Mouse (Mus musculus): ENCODE data around the gene Utrn.

Gene Utrn

GRCm38 (mm10) chr10:12798248-12798647 is 70.9 kb downstream of the Utrn start:
- no peak for DNase-seq (ENCODE audit: low spot score in 2 of 2)

DNA sequence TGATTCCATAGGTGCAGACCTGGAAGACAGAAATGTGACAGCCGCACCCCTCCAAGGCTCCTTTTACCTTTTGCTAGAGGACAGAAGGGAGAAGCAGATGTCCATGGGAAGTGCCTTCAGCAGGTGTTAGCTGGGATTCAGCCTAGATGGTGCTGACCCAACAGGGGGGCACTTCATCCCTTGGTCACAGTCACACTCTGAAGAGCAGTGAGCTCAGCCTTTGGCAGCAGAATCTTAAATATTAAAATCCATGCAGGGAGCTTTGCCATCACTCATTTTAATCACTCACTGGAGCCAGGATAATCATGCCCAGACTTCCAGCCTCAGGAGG is 72.7 kb downstream of the Utrn start:
- DNase-seq (ENCODE audit: low spot score in 2 of 2): no peak

- DNase-seq (ENCODE audit: low spot score in 2 of 2): no peak
Observed at GRCm38 (mm10) chr10:12795796-12796509, 73.2 kb downstream of the Utrn start.

GRCm38 (mm10) chr10:12792049-12792448 is 77.1 kb downstream of the Utrn start:
- DNase-seq (ENCODE audit: low spot score in 2 of 2): no peak

- DNase-seq (ENCODE audit: low spot score in 2 of 2): no peak
Observed at GRCm38 (mm10) chr10:12790881-12791280, 78.3 kb downstream of the Utrn start.

DNA sequence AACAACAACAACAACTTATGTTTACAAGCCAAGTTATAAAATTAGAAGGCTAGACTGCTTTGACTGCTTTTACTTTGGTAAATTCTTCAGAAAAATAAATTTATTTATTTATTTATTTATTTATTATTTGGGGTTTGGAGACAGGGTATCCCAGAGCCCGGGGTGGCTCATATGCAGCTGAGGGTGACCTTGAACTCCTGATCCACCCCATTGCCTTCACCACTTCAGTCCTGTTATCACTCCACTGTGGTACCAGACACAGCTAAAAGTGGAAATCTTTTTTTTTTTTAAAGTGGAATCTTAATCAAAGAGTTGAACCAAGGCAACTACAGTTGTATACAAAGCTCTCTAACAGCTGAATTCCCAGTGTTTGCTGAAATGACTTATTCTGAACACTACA is 80.6 kb downstream of the Utrn start:
- DNase-seq (ENCODE audit: low spot score in 2 of 2): no peak

DNA sequence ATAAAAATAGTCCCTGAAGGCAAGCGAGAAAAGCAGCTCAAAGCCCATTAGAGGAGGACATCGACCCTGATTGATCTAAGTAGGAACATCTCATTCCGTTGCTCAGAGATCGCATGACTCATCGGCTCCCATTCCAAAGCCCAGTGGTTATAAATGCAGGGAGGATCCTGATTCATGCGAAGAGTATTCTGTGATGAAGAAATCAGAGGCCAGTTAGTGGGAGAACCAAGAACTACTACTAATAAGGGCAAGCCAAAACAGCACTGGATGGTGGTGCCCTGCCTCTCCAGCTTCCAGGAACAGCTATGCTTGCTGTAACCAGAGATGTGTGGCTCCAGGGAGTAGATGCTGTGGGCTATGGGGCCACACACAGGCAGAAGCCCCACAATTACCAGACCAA is 81.2 kb downstream of the Utrn start:
- no peak for DNase-seq (ENCODE audit: low spot score in 2 of 2)

- DNase-seq (ENCODE audit: low spot score in 2 of 2): no peak
Observed at GRCm38 (mm10) chr10:12785299-12785698, 83.9 kb downstream of the Utrn start.

DNA sequence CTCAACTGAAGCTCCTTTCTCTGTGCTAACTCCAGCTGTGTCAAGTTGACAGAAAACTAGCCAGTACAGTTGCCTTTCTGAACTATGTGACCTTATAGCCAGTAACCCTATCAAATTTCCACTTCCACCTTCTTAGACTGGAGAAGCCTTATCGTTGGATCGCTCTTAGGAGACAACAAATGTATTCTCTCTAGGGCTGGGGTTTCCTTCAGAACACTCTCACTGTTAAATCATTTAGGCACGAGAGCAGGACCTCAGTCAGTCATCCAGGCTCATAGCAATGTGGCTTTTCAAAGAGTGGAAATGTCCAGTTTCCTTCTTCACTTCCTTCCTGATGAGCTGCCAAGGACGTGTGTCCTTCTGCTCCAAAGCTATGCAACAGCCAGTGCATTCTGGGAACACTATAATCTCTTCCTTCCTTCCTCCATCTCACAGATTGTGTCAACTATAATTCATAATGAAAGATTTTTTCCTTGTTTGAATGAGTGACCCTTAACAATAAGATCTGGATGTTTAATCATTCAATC is 87.7 kb downstream of the Utrn start:
- no peak for DNase-seq (ENCODE audit: low spot score in 2 of 2)

DNA sequence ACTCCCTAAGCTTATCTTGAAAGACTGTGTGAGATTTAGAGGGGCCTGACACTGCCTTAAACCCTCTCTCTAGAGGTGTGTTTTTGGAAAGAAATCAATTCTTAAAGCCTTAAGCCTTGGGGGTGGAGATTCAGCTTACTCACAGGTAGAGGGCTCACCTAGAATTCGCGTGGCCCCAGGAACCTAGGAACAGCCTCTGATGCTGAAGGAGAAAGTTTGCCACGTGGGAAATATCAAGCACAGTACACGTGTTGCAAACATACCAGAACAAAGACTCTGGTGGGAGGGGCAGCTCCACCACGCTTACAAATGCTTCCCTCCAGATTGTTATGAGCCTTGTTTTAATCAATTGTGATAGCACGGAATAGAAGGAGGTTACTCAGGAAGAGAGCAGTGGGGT is 96.0 kb downstream of the Utrn start:
- no peak for DNase-seq (ENCODE audit: low spot score in 2 of 2)

- no peak for DNase-seq (ENCODE audit: low spot score in 2 of 2)
Observed at GRCm38 (mm10) chr10:12771511-12771910, 97.7 kb downstream of the Utrn start.

DNA sequence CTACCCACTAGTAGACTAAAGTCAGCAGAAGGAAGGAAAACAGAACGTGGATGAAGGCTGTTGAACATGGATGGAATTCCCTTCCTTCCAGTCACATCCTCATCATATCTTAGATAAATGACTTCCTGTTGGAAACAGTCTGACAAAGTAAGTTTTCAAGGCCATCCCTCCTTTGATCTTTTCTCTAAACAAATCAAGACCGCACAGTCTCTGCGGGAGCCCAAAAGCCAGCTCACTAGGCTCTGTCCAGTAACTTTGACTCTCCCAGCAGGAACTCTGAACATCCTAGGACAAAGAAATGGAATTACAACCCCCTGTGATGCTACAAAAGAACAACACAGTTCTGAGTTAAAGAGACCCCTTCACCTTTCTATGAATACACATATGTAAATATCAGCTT is 106.5 kb downstream of the Utrn start:
- DNase-seq (ENCODE audit: low spot score in 2 of 2): no peak

DNA sequence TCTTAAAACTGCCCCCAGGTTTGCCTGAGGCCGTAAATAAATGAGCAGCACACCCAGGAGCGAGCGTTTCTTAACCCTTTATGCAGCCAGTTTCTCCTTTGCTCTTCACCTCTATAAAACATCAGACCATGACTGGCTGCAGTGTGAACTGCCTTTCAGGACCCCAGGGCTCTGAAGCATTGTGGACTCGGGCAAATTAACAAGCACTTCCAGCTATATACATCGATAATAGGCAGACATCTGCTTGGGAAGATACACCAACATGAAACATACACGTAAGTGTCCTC is 110.5 kb downstream of the Utrn start:
- no peak for DNase-seq (ENCODE audit: low spot score in 2 of 2)

DNA sequence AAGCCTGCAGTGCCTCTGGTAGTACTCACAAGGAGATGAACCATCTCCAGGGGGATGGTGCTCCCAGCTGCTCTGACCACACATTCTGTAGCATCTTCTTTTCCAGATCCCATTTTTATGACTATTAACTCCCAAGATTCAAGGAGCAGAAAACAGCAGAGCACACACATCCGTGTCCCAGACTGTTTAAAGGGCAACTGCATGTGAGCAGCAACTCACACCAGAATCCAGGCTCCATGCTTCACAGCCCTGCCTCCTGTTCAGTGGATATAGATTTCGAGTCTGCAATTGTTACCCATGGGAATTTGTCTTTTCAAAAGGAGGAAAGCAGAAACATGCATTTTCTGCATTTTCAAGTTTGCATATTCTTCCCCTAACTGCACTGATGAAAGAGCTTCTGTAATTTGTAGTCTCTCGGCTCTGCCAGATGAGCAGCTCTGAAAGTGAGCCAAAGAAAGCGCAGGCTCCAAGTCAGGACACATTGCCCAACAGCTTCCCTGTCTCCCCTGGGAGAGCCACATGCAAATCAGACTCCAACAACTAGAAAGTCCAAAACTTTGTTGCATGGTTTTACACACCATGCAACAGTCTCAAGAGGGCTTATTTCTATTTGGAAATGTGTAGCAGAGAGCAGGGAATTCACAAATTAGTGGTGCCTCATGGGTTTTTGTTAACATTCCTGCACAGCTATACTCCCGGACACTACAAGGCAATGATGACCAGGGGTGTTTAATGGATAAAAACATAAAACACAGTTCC is 111.0 kb downstream of the Utrn start:
- DNase-seq (ENCODE audit: low spot score in 2 of 2): no peak

DNA sequence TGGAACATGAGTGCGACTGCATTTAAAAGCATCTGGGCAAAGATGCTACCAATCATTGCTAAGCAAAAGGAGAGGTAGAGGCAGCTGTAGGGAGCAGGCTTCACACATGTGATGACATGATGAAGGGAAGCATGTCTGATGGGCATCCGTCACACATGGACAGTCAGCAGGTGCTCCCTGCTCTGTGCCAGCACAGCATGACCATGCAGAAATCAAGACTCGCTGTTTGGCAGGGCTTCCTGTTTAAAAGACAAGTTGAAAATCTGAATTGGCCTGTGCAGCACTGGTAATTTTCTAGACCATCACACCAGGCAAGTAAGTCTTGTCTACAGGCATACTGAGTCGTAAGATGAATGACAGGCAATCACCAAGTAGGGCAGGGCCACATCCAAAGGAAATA is 112.5 kb downstream of the Utrn start:
- no peak for DNase-seq (ENCODE audit: low spot score in 2 of 2)

DNA sequence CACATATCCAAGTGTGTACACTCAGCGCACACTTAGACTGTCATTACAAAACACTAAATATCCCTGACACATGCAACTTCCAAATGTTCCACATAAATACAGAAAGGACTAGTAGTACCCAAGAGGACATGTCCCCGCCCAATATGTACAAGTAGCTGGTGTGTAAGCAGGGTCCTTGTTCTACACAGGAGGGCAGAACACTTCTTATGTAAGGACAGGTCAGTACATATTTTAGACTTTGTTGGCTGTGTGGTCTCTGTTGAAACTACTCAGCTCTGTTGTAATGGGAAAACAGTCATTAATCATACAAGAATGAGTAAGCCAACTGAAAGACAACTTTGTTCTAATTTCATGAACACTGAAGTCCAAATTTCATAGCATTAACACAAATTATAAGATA is 114.3 kb downstream of the Utrn start:
- DNase-seq (ENCODE audit: low spot score in 2 of 2): no peak

DNA sequence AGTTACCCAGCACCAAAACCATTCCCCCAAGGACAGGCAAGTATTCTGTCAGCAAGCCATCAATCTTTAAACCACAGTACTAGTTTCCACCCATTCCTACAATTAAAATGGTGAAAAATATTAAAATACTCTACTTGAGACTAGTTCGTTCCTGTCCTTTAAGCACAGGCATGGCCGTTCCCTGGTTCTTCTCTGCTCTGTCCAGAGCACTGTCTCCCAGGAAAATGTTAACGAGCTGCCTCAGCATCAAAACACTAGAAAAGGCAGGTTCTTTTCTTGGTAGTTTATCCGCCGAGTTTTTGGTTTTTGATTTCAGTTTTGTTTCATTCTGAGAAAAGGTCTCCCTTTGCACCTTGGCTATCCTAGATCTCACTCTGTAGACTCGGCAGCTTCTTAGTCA is 115.0 kb downstream of the Utrn start:
- DNase-seq (ENCODE audit: low spot score in 2 of 2): no peak

DNA sequence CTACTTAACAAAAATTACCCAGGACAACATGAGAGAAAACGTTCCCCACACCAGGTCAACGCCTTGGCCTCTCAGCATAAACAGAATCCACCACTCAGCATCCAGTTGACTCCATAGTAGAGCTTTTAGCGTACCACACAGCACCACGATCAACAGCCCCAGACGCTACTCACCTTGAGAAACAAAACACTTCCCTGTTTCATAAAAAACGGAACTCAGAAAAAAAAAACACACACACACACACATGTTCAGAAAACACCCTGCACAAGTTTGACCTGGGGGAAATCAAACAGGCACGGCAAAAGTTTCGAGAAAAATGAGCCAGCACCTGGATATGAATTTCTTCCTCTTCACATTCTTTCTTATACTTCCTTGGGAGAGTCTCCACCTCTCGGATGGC is 125.4 kb downstream of the Utrn start:
- no peak for DNase-seq (ENCODE audit: low spot score in 2 of 2)

DNA sequence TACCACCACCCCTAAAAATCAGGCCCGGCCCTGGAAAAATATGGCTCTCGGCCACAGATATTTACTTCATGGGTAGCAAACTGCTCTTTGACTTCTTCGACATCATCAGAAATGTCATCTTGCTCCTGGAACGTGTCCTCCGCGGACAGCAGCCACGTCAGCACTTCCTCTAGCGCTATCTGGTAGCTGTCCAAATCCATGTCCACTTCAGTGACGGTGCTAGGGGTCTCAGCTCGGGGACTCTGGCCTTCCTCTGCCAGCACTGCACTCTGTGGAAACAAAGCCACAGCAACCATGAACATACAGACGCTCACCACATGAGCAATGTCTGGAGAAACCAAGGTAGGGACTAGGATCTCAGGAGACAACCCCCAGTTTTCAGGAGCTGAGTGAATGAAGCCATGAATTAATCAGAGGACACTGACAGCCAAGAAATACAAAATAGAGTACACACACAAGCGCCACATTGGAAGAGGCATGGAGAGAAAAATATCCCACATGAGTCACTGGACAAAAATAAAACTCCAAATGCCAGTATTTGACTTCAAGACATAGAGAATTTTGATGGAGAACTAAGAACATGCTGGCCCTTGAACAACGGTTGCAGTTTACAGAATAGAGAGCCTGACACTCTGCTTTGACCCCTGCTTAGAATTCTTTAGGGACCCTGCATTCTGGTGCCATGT is 129.7 kb downstream of the Utrn start:
- no peak for DNase-seq (ENCODE audit: low spot score in 2 of 2)

DNA sequence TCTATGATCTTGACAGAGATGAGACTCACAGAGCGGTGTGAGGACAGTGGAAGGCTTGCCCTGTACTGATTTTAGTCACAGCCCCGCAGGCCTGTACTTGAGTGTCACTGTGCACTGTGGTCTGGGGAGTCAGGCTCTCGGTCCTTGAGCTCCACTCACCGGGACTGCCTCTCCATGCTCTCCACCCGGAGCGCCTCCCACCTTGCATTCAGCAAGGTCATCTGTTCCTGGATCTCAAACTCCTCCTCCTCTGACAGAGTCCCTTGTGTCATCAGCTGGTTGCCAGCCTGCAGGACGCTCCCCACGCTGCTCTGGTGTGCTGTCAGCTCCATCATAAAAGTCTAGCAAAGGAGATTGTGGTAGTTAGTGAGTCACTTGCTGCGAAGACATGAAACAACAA is 131.2 kb downstream of the Utrn start:
- no peak for DNase-seq (ENCODE audit: low spot score in 2 of 2)

GRCm38 (mm10) chr10:12736861-12737835 is 132.0 kb downstream of the Utrn start:
- DNase-seq (ENCODE audit: low spot score in 2 of 2): no peak

GRCm38 (mm10) chr10:12735695-12736094 is 133.5 kb downstream of the Utrn start:
- no peak for DNase-seq (ENCODE audit: low spot score in 2 of 2)

All from frontal cortex, postnatal 25 days (tissue).